Mouse (Mus musculus): ENCODE data around the gene Pbld2. TPM values are rescaled to one million over a fixed set of nuclear protein-coding genes. Genes with fewer than 3 reads are reported as not detected.

Gene Pbld2
- polyA plus RNA-seq, 1 experiment from 2014 or later: 1.2 TPM

DNA sequence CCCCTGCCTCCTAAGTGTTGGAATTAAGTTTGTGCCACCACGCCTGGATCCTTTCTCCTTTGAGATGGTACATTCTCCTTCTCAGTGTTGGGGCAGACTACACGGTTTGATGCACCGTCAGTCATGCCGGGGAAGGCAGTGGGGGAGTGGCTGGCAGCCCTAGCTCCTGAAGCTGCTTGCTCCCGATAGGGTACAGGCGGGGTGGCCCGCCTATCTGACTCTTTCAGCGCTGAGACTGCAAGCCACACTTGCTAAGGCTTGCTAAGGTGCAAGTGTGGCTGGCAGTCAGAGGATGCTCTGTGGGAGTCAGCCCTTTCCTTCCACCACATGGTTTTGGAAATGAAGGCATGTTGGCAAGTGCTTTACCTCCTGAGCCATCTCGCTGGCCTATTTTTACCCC lies 23.5 kb upstream of the Pbld2 start:
- no peak overlapping the region for H3K9ac ChIP-seq (ENCODE audit: low read depth, low read length)
- H3K27me3 ChIP-seq (replicated peaks; ENCODE audit: control insufficient read depth, insufficient read depth, low read length): no peaks in the 10 kb centered on the region
- no peak for DNase-seq (ENCODE audit: low spot score)
- H3K4me3 ChIP-seq (ENCODE audit: low read depth, low read length): no peak overlapping the region
- H3K9me3 ChIP-seq (ENCODE audit: control insufficient read depth, low read length): no peaks in the 10 kb centered on the region
- no peak overlapping the region for H3K4me2 ChIP-seq
- no peaks in the 10 kb centered on the region for H3K4me1 ChIP-seq (replicated peaks; ENCODE audit: control insufficient read depth, insufficient read depth, low read length)
- 71% methylated on average over 9 of the region's 9 CpGs for WGBS
- peaks cover 21% of the 10 kb centered on the region for H3K36me3 ChIP-seq (ENCODE audit: control insufficient read depth, insufficient read depth, low read length)
- peak; percentile 83; the same call in 1 of the 2 replicates for ATAC-seq (replicated peaks; ENCODE audit: low FRiP score)
- no peak overlapping the region for H3K27ac ChIP-seq (ENCODE audit: low read depth, low read length)

DNA sequence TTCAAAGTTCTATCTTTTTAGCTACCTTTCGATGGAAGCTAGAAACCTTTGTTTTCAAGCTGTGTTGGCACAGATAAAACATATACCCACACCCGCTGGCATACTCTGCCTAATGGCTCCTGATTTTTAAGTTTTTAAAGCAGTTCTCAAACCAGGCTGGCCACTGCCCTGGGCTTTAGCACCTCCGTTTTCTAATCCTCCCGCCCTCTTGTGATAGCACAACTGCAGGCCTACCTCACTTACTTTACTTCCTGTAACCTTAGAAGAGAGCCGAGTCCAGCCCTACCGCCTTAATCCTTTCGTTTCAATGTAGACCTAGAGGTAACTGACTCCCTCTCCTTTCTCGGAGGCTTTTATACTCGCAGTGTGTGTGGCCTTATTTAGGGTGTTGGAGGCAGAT lies 20.9 kb upstream of the Pbld2 start:
- 72% methylated on average over 9 of the region's 9 CpGs for WGBS
- ATAC-seq (replicated peaks; ENCODE audit: low FRiP score): no peak
- Histone ChIP-seq H3K4me1 (replicated peaks; ENCODE audit: control insufficient read depth, insufficient read depth, low read length) (no peaks in the 10 kb centered on the region), H3K9me3 (ENCODE audit: control insufficient read depth, low read length) (no peaks in the 10 kb centered on the region), H3K27ac (ENCODE audit: low read depth, low read length) (no peak overlapping the region), H3K27me3 (replicated peaks; ENCODE audit: control insufficient read depth, insufficient read depth, low read length) (no peaks in the 10 kb centered on the region), H3K36me3 (ENCODE audit: control insufficient read depth, insufficient read depth, low read length) (peaks cover 16% of the 10 kb centered on the region), H3K4me2 (no peak overlapping the region), H3K9ac (ENCODE audit: low read depth, low read length) (no peak overlapping the region), H3K4me3 (ENCODE audit: low read depth, low read length) (no peak overlapping the region)
- no peak for DNase-seq (ENCODE audit: low spot score)

DNA sequence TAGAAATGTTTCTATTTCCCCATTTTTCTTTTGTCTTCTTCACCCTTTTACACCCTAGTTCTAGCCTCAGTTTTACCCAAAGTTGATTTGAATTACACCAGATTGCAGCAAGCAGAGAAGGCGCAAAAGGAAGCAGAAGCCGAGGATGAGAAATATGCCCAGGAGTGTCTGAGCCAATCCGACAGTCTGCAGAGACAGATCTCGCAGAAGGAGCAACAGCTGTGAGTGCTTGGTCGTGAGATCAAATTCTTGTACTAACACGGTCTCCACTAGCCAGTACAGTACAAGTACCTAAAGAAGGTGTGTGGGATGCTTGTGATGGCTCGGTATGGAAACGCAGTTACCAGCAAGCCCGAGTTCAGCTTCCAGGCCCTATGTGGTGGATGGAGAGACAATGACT lies 19.6 kb upstream of the Pbld2 start:
- no peak overlapping the region for H3K4me3 ChIP-seq (ENCODE audit: low read depth, low read length)
- ATAC-seq (replicated peaks; ENCODE audit: low FRiP score) (no peak), DNase-seq (ENCODE audit: low spot score) (no peak)
- H3K9me3 ChIP-seq (ENCODE audit: control insufficient read depth, low read length): no peaks in the 10 kb centered on the region
- peaks cover 16% of the 10 kb centered on the region for H3K36me3 ChIP-seq (ENCODE audit: control insufficient read depth, insufficient read depth, low read length)
- no peak overlapping the region for H3K4me2 ChIP-seq
- 92% methylated on average over 9 of the region's 9 CpGs for WGBS
- H3K27me3 ChIP-seq (replicated peaks; ENCODE audit: control insufficient read depth, insufficient read depth, low read length): no peaks in the 10 kb centered on the region
- no peak overlapping the region for H3K27ac ChIP-seq (ENCODE audit: low read depth, low read length)
- no peak overlapping the region for H3K9ac ChIP-seq (ENCODE audit: low read depth, low read length)
- H3K4me1 ChIP-seq (replicated peaks; ENCODE audit: control insufficient read depth, insufficient read depth, low read length): no peaks in the 10 kb centered on the region

DNA sequence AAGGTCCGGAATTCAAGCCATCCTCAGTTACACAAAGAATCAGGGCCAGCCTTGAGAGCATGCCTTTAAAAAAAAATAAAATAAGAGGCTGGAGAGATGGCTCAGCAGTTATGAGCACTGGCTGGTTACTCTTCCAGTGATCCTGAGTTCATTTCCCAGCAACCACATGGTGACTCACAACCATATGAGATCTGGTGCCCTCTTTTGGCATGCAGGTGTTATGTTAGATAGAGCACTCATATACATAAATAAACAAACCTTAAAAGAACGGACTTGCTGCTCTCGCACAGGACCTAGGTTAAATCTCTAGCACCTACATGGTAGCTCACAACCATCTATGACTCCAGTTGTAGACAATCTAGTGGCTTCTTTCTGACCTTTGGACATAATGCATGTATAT lies 15.9 kb upstream of the Pbld2 start:
- Histone ChIP-seq H3K4me3 (ENCODE audit: low read depth, low read length) (no peak overlapping the region), H3K27ac (ENCODE audit: low read depth, low read length) (no peak overlapping the region), H3K4me2 (no peak overlapping the region), H3K9me3 (ENCODE audit: control insufficient read depth, low read length) (no peaks in the 10 kb centered on the region), H3K27me3 (replicated peaks; ENCODE audit: control insufficient read depth, insufficient read depth, low read length) (no peaks in the 10 kb centered on the region), H3K9ac (ENCODE audit: low read depth, low read length) (no peak overlapping the region), H3K4me1 (replicated peaks; ENCODE audit: control insufficient read depth, insufficient read depth, low read length) (no peaks in the 10 kb centered on the region), H3K36me3 (ENCODE audit: control insufficient read depth, insufficient read depth, low read length) (peaks cover 16% of the 10 kb centered on the region; the same call in 1 of the 2 replicates)
- DNase-seq (ENCODE audit: low spot score) (no peak), ATAC-seq (replicated peaks; ENCODE audit: low FRiP score) (no peak)
- 72% methylated on average over 3 of the region's 3 CpGs for WGBS

DNA sequence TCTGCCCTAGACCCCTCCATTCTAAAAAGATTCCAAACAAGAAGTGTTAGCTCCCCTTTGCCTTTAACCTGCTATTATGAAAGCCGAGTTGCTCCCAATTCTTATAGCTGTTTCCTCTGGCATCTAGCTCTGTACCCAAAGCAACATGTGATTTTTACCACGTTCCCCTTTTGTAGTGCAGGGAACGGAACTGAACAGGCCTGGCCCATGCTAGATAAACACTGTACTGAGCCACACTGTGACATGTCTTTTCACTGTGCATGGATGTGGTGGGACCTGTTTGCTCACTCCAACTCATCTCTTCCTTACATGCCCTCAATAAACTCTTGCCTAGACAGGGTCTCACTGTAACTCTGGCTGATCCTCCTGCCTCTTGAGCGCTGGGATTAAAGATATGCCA lies 13.8 kb upstream of the Pbld2 start:
- Histone ChIP-seq H3K27me3 (replicated peaks; ENCODE audit: control insufficient read depth, insufficient read depth, low read length) (no peaks in the 10 kb centered on the region), H3K36me3 (ENCODE audit: control insufficient read depth, insufficient read depth, low read length) (peaks cover 16% of the 10 kb centered on the region; the same call in 1 of the 2 replicates), H3K9me3 (ENCODE audit: control insufficient read depth, low read length) (no peaks in the 10 kb centered on the region), H3K4me1 (replicated peaks; ENCODE audit: control insufficient read depth, insufficient read depth, low read length) (no peaks in the 10 kb centered on the region), H3K9ac (ENCODE audit: low read depth, low read length) (no peak overlapping the region), H3K4me3 (ENCODE audit: low read depth, low read length) (no peak overlapping the region), H3K4me2 (no peak overlapping the region), H3K27ac (ENCODE audit: low read depth, low read length) (no peak overlapping the region)
- 61% methylated on average over 4 of the region's 4 CpGs for WGBS
- peak; percentile 67; the same call in 1 of the 2 replicates for ATAC-seq (replicated peaks; ENCODE audit: low FRiP score)
- no peak for DNase-seq (ENCODE audit: low spot score)

DNA sequence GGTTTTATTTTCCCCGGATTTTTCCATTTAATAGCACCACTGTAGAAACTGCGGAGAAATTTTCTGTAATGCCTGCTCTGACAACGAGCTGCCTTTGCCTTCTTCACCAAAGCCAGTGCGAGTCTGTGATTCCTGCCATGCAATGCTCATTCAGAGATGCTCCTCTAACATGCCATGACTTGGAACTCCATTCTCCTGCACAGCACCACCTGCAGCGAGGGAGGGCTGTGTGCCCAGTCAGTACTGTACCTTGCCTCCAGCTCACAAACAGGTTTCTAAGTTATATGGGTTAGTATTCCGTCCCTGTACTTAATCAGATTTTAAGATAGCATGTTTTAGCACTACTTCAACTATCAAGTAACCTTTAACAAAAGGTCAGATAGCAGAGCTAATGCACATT lies 12.6 kb upstream of the Pbld2 start:
- Histone ChIP-seq H3K36me3 (ENCODE audit: control insufficient read depth, insufficient read depth, low read length) (peaks cover 22% of the 10 kb centered on the region; the same call in 1 of the 2 replicates), H3K9me3 (ENCODE audit: control insufficient read depth, low read length) (no peaks in the 10 kb centered on the region), H3K4me1 (replicated peaks; ENCODE audit: control insufficient read depth, insufficient read depth, low read length) (no peaks in the 10 kb centered on the region), H3K4me2 (no peak overlapping the region), H3K4me3 (ENCODE audit: low read depth, low read length) (no peak overlapping the region), H3K27ac (ENCODE audit: low read depth, low read length) (no peak overlapping the region), H3K9ac (ENCODE audit: low read depth, low read length) (no peak overlapping the region), H3K27me3 (replicated peaks; ENCODE audit: control insufficient read depth, insufficient read depth, low read length) (no peaks in the 10 kb centered on the region)
- ATAC-seq (replicated peaks; ENCODE audit: low FRiP score): no peak
- no peak for DNase-seq (ENCODE audit: low spot score)
- 90% methylated on average over 6 of the region's 6 CpGs for whole genome bisulfite sequencing

DNA sequence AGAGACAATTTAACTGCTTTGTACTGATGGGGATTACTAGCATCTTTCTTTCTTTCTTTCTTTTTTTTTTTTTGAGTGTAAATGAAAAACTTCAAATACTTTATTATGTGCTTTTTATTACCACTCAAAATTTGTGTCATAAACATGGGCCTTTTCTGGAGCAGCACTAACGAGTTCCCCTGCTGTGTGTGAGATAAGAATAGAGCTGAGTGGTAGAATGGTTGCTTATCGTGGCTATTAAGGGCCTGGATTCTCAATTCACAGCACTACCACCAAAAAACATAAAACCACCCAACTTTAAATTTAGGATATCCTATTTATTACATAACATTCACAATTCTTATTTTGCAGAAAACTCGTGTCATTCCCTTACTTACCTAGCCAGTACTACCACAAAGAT lies 10.6 kb upstream of the Pbld2 start:
- H3K27ac ChIP-seq (ENCODE audit: low read depth, low read length): no peak overlapping the region
- DNase-seq (ENCODE audit: low spot score) (no peak), ATAC-seq (replicated peaks; ENCODE audit: low FRiP score) (no peak)
- no peak overlapping the region for H3K9ac ChIP-seq (ENCODE audit: low read depth, low read length)
- WGBS: 71% methylated on average over 3 of the region's 3 CpGs
- H3K9me3 ChIP-seq (ENCODE audit: control insufficient read depth, low read length): no peaks in the 10 kb centered on the region
- no peaks in the 10 kb centered on the region for H3K4me1 ChIP-seq (replicated peaks; ENCODE audit: control insufficient read depth, insufficient read depth, low read length)
- no peak overlapping the region for H3K4me3 ChIP-seq (ENCODE audit: low read depth, low read length)
- H3K27me3 ChIP-seq (replicated peaks; ENCODE audit: control insufficient read depth, insufficient read depth, low read length): no peaks in the 10 kb centered on the region
- H3K4me2 ChIP-seq: no peak overlapping the region
- H3K36me3 ChIP-seq (ENCODE audit: control insufficient read depth, insufficient read depth, low read length): peaks cover 29% of the 10 kb centered on the region

DNA sequence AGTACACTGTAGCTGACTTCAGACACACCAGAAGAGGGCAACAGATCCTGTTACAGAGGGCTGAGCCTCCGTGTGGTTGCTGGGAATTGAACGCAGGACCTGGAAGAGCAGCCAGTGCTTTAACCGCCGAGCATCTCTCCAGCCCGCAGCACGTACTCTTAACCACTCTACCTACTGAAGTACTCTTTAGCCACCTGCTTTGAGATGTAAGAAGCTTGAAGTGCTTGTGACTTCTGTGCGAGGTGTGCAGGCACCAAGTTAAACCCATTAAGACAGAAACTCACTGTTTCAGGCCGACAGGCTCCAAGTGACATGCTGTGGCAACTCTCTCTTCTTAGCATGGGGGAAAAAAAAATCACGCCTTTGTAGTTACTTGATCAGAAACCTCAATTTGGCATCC lies 9.9 kb upstream of the Pbld2 start:
- peaks cover 29% of the 10 kb centered on the region for H3K36me3 ChIP-seq (ENCODE audit: control insufficient read depth, insufficient read depth, low read length)
- H3K9ac ChIP-seq (ENCODE audit: low read depth, low read length): no peak overlapping the region
- no peaks in the 10 kb centered on the region for H3K4me1 ChIP-seq (replicated peaks; ENCODE audit: control insufficient read depth, insufficient read depth, low read length)
- 89% methylated on average over 9 of the region's 9 CpGs for WGBS
- no peak overlapping the region for H3K4me2 ChIP-seq
- no peak overlapping the region for H3K27ac ChIP-seq (ENCODE audit: low read depth, low read length)
- H3K4me3 ChIP-seq (ENCODE audit: low read depth, low read length): no peak overlapping the region
- ATAC-seq (replicated peaks; ENCODE audit: low FRiP score) (no peak), DNase-seq (ENCODE audit: low spot score) (no peak)
- H3K27me3 ChIP-seq (replicated peaks; ENCODE audit: control insufficient read depth, insufficient read depth, low read length): no peaks in the 10 kb centered on the region
- no peaks in the 10 kb centered on the region for H3K9me3 ChIP-seq (ENCODE audit: control insufficient read depth, low read length)

DNA sequence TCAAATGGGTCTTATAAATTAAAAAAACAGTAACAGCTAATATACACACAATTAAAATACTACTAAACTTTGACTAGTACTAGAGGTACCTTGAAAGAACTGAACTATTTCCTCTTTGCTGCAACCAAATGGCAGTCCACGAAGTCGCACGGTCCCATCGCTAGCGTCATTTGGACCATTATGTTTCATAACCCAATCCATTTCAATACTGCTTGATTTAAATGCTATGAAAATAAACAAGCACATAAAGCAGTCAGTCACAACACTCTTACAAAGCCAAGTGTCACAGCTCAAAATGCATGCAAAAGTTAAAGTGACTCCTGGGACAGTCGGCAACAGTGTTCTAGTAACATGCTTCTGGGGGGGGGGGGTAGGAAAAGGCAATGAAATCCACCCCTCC lies 4.8 kb upstream of the Pbld2 start:
- WGBS: 92% methylated on average over 6 of the region's 6 CpGs
- Histone ChIP-seq H3K27ac (ENCODE audit: low read depth, low read length) (no peak overlapping the region), H3K9me3 (ENCODE audit: control insufficient read depth, low read length) (no peaks in the 10 kb centered on the region), H3K9ac (ENCODE audit: low read depth, low read length) (no peak overlapping the region), H3K4me2 (no peak overlapping the region), H3K27me3 (replicated peaks; ENCODE audit: control insufficient read depth, insufficient read depth, low read length) (no peaks in the 10 kb centered on the region), H3K4me1 (replicated peaks; ENCODE audit: control insufficient read depth, insufficient read depth, low read length) (peaks cover 11% of the 10 kb centered on the region), H3K4me3 (ENCODE audit: low read depth, low read length) (no peak overlapping the region), H3K36me3 (ENCODE audit: control insufficient read depth, insufficient read depth, low read length) (peaks cover 16% of the 10 kb centered on the region)
- ATAC-seq (replicated peaks; ENCODE audit: low FRiP score) (no peak), DNase-seq (ENCODE audit: low spot score) (no peak)

Measured in liver, embryonic 11.5 days (tissue).